Mouse (Mus musculus): ENCODE measurements around the gene Magi2.
A peak's percentile ranks its signal among the peaks of the same experiment; 100 is the strongest.

The Magi2 gene

DNA sequence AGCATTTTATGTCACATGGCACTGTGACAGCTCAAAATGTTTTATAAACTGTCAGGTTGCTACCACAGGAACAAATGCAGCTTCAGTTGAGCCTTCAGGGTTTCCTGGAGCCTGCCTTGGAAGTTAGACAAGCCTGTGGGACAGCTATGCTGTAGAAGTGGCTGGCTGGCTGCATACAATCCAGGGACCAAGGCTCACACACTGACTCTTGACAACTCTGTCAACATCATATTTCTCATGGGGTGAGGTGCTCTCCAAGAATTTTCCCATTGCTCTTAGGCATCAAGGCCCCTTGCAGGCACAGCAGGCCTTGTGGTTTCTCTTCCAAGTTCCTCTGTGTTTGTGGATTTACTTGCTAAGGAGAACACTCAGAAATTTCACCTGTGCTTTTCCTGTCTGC lies 1107.7 kb downstream of the Magi2 start:
- DNase-seq (ENCODE audit: low read depth in 1 of 2, low spot score in 2 of 2): no peak

DNA sequence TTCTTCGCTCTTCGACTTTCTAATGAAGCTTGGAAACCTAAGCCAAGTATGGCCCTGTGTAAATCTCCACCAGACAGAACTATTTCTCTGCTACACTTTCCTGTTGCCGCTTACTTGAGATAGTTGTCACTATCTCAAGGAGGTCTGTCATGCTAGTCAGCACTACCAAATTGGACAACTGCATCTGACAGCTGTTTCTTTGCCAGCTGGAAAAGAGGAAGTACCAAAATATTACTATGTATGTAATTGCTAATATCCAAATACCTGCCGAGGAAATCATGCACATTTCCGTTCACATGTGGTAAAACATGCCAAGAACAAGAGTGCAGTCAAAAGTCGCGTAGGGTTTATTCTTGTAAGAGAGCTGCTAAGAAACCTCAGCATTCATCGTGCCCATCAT lies 1126.1 kb downstream of the Magi2 start:
- DNase-seq (ENCODE audit: low read depth in 1 of 2, low spot score in 2 of 2): no peak

DNA sequence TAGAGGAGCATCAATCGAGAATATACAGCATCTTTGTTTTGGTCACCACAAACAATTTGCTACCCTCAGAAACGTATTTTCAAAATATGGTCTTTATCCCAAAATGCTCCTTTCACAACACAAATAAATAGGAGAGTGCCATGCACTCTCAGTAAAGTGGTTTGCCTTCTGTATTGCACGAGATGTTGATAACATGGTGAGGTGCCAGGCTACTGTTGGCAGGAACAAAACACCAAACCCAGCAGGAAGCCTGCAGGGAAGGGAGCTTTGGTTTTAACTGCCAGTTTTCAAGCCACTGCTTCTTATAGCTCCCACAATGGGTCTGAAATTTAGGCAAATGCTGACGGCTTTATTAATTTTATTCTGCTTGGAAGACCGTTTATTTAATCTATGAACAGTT lies 1131.6 kb downstream of the Magi2 start:
- no peak for DNase-seq (ENCODE audit: low read depth in 1 of 2, low spot score in 2 of 2)

DNA sequence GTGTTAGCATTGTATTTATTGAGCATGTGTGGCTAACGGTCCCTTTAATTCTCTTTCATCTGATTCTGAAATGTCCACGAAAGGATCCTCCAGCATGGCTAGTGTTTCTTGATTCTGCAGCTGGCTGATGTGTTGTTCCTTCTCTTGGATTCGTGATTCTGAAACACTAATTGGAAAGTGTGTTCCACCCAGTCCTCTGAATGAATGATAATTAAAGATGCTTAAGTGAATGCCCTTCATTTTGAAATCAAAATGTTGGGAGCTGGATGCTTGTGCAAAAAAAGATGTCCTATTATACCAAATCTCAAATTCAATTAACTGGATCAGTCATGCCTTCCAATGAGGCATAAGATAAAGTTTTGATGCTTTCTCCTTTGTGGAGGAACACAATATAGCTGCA lies 1132.2 kb downstream of the Magi2 start:
- no peak for DNase-seq (ENCODE audit: low read depth in 1 of 2, low spot score in 2 of 2)

DNA sequence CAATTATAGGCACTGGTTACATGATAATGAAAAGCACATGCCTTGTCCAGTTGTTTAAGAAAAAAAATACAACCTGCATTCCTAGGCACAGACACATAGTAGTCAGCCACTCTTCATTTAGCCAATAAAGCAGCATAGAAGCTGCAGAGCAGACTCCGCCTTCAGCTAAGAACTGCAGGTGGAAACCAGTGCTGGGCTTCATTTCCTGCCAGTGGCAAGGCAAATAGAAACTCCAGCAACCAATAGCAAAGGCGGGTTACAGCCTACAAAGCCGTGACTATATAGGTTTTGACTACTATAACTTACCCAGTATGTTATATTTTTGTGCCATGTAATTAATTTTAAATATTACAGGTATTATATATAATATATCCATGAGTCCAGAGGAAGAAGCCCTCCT lies 1135.3 kb downstream of the Magi2 start:
- no peak for DNase-seq (ENCODE audit: low read depth in 1 of 2, low spot score in 2 of 2)

DNA sequence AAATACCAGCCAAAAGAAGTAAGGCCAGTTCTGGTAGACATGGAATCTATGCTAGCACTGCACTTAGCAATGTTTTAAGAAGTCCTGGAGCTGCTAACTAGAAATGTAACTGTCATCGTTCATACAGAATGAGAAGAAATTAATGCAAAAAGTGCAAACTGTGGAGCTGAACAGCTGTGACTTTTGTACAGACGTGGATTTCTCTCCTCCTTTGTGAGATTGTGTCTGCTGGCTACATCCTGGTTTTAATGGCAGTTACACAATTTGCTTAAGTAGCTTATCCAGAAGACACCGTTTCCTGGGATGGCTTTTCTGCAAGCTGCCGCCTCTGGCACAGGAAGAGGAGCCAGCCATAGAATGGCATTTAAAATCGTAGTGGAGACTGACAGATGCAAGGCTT lies 1136.4 kb downstream of the Magi2 start:
- no peak for DNase-seq (ENCODE audit: low read depth in 1 of 2, low spot score in 2 of 2)

DNA sequence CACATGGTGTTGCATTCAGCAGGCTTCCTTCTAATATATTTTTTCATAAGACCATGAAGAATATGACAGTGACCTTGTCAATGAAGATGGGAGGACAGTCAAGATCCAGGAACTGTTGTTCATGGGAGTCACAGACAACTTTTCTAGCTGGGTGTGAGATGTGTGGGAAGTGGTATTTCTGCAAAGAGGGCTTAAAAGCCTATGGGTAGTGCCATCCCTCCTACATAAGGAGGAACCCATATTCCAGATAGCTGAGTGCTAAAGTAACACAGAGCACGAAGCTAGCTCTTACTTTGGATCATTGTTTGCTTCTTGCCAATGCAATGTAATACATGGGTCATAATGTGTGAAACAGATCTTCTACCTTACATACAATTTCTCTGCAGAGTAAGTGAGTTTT lies 1146.8 kb downstream of the Magi2 start:
- no peak for DNase-seq (ENCODE audit: low read depth in 1 of 2, low spot score in 2 of 2)

DNA sequence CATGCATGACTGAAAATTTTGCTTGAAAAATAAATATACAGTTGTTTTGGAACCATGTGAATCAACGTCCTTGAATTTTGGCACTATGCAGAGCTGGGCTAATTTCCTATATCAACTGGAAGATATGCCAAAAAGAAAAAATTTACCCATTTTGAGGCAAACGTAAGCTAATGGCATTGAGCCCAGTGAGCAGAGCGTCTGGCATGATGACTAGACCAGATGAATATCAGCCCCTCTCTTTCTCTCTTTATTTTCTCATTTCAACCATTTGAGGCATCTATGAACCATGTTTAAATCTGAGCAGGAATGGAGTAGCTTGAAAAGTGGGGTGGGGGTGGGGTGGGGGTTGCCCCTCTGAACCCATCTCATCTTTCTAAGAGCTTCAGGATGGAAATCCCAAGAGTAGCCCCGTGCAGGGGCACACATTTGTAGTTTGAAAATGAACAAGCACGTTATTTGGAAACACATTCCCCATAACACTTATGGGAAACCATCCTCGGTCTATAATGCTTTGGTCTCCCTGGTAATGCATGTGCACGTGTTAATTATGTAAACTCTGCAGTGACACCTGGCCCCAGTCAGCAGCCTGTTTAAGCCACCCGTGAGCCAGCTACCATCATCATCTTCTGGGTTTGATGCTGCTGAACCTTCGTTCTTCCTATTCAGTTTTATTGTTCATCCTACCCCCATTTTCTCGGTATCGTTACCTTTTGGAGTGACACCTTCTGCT lies 1151.4 kb downstream of the Magi2 start:
- DNase-seq (ENCODE audit: low read depth in 1 of 2, low spot score in 2 of 2): no peak

DNA sequence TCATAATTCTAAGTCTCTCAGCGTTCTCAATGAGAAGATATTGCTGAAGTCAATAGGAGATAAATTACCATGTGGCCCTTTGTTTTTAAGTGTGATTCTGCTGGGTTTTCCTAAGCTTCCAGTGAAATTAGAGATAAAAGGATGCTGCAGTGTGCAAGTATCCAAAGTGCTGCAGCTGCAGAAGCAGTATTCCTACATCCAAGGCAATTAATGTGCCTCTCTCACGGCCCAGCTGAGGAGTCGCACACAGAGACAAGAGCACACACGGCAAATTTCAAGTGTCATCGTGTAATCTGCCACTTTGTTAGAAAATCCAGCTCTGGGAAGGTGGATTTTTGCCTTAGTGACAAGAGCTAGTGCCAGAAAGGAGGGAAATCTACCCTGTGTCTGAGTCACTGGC lies 1177.7 kb downstream of the Magi2 start:
- no peak for DNase-seq (ENCODE audit: low read depth in 1 of 2, low spot score in 2 of 2)

DNA sequence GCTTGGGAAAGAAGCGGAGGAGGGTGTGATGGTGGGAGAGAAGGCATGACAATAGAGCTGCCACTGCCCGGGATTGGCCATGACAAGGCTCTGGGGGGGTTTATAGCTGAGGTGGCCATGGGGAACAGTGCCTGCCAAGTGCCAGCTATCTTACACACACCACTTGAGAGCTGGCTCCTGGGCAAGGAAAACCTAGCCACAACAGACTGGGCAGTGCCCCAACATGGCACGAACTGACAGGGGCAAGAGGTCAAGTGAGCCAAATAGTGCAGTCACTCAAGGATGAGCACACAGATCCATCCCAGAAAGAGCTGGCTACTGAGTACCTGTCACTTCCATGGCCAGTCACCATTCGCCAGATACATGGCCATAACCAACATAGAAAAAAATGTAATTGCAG lies 1179.8 kb downstream of the Magi2 start:
- DNase-seq (ENCODE audit: low read depth in 1 of 2, low spot score in 2 of 2): no peak

DNA sequence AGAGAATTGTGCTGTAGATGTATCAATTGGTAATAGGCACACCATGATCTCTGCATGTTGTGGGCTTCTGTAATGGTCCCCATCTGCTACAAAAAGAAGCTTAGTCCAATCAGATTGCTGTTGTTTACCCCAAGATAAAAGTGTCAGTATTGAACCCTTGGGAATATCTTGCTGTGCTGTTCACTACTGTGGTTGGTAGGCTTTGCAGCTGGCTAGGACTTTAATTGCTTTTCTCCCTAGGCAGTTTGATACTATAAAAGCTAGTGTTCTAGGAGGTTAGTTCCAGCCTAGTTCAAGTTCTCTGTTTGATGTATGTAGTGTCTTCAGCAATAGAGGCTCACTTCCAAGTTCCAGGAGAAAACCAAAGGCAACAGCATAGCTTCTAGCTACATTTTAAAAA lies 1188.5 kb downstream of the Magi2 start:
- no peak for DNase-seq (ENCODE audit: low read depth in 1 of 2, low spot score in 2 of 2)

DNA sequence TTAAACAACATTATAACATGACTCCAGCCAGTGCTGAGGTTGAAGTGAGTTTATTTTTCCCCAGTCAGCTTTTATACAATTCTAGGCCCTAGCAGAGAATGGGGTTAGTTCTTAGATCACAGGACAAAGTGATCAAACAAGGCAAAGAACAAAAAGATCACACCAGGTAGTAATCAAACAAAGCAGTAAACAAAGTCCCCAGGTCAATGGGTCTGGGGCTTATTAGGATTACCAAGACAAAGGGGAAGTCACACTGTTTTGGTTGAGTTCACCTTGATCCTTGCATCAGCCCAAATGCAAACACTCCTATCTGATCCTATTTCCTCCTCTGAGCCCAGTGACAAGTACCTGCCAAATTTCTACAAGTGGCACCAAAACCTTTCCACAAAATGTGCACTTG lies 1190.5 kb downstream of the Magi2 start:
- DNase-seq (ENCODE audit: low read depth in 1 of 2, low spot score in 2 of 2): no peak

DNA sequence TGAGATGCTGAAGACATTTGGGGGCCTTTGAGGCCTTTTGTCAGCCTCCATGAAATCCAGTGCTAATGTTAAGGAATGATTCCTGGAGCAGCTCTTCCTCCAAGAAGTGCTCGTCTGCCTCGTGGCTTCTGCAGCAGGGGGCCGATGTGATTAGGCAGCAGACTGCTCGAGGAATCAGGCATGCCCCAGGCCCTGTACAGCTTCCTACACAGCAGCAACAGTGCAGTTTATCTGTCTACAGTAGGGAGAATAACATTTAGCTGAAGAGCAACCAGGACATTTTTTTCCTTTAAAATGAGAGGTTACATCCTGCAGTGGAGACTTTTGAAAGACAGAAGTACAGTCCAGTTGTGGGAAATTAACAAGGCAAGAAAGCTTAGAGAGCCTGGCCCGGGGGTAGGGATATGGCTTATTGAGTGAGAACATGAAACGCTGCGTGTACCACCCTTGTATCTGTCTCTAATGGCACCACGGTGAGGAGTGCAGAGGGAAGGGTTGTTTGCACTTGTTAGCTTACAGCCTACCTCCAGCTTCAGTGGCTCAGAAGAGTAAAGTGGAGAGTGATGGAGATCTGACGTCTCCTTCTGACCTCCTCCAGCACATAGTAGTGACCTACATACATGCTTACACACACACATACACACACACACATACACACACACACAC lies 1205.4 kb downstream of the Magi2 start:
- DNase-seq (ENCODE audit: low read depth in 1 of 2, low spot score in 2 of 2): no peak

DNA sequence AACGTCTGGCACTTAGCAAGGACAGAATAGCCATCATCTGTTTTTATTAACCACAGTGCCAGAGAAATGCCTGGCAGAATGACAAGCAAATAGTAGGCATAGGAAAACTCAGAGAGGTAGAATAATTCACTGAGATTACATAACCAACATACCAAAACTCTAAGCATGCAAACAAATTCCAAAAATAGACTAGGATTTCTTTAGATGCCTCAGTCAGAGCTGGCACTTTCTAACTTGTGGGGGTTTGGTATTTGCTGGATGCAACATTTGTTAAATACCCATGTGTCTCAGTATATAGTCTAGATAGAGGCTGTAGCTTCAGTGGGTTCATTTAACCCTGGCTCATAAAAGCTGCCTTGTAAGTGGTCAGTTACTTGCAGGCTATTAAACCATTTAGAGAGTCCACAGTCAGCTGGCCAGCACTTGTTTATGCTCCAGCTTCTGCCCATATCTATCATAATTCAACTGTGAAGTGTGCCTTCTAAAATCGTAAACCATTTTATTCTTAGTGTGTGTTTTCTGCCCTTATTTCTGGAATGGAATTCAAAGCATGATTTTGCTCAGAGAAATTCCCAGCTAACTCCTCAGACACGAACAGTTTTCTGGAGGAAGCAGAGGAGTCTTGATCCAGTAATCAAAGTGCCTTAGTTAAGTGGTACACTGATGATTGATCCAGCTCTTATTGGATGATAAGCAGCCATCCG lies 1219.8 kb downstream of the Magi2 start:
- no peak for DNase-seq (ENCODE audit: low read depth in 1 of 2, low spot score in 2 of 2)

DNA sequence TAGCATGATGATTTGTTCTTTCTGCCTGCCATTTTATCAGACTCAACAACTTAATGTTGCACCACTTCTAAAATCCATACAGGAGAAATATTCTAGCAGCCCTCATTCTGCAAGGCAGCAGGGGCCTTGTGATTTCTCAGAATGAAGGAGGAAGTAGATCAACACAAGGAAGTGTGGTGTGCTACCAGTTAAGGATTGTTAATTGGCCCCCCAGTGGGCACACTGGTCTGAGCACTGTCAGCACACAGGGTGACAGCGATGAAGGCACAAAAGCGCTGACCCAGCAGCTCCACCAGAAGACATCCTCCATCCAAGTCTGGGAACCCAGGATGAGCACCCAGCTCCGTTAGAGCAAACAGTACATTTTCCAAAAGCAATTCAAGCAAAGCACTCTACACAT lies 1229.3 kb downstream of the Magi2 start:
- DNase-seq (ENCODE audit: low read depth in 1 of 2, low spot score in 2 of 2): no peak

DNA sequence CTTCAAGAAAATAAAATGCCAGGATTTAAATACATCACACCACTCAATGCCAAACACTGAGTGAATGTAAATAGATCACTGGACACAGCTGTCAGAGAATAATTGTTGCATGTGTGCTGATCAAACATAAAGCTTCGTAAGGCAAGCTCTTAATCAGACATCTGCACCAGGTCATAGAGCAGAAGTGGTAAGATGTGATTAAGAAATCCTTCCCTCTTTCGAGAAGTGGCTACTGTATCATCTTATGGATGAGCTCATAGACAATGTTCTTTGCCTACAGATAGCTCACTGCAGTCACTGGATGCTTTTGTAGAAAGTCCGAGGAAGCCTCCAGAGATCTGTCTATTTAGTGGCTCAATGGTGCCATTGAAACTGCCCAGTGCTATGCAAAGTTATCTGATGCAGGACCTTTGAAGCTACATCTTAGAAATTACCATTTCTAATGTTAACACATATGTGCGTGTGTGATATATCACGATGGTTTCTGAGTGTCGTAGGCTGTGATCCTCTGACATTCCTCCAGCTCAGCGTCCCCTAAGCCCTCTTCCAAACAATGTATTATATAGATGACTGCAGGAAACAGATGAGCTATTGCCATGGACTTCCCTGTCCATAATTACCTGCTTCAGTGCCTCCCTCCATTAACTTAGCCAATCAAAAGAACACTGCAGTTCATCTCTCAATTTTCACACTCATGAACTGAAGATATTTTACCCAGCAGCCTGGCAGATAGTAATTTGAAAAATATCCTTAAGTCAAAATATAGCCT lies 1231.1 kb downstream of the Magi2 start:
- DNase-seq (ENCODE audit: low read depth in 1 of 2, low spot score in 2 of 2): no peak

DNA sequence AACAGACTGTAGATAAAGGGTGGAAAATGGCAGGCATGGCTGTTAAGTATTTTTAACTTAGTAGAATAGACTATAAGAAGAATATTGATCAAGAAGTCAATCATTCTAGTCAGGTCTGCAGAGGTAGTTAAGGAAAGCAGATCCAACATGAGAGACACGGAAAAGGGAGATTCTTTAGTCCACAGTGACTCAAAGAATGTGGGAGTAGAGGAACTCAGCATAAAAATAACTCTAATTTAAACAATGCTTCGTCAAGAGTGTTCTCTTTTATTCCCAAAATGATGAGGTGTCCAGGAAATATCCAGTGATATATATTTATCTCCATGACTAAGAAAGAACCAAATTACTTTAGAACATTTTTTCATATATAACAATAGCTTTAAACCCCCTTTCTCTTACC lies 1234.9 kb downstream of the Magi2 start:
- DNase-seq (ENCODE audit: low read depth in 1 of 2, low spot score in 2 of 2): no peak

DNA sequence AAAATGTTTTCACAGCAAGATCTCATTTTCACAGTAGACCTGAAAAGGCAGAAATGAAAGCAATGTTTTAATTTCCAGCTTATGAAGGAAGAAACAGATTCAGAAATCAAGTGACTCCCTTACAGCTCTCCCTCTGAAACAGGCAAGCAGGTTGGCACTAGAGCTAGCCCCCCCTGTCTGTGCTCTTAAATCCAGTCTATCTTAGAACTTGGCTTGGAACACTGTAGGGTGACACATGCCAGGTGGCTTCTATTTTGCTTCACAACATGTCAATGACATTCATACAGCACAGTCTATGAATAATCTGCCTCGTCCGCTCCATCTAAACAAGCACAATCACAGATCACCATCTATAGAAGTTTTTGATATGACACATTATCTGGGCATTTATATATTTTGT lies 1235.5 kb downstream of the Magi2 start:
- no peak for DNase-seq (ENCODE audit: low read depth in 1 of 2, low spot score in 2 of 2)

DNA sequence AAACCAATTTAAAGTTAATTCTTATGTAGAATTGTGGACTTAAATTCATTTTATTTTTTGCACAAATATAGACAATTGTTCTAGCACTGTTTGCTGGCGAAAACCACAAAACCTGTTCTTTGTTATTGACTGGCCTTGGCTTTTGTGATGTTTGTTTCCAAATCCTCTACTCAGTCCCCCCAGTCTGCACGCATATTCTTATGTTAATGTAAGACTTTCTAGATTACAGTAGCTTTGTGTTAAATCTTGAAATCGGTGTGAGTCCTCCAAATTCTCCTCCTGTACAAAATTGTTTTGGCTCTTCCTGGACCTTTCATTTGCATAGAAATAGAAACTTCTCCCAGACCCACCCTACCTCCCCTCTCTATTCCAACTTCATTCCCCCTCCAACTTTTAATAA lies 1242.9 kb downstream of the Magi2 start:
- no peak for DNase-seq (ENCODE audit: low read depth in 1 of 2, low spot score in 2 of 2)

DNA sequence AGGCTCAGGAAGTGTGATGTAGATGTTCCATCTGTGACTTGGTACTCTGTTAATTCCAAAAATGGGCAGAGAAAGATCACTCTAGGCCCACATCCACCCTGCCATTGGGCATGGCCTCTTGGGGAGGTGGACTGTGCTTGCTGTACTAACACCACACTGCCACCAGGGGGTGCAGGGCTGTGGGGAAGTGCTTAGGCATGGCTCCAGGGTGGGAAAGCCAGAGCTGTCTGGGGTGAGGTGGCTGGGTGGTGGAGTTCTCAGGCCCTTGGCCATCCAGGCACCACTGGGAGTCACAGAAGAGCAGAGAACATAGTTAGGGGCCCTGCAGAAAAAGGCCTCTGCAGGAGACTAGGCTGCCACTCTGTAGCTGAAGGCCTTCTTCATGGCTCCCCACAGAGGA lies 1243.6 kb downstream of the Magi2 start:
- DNase-seq (ENCODE audit: low read depth in 1 of 2, low spot score in 2 of 2): peak in 1 of 2 experiments; percentile 12

DNA sequence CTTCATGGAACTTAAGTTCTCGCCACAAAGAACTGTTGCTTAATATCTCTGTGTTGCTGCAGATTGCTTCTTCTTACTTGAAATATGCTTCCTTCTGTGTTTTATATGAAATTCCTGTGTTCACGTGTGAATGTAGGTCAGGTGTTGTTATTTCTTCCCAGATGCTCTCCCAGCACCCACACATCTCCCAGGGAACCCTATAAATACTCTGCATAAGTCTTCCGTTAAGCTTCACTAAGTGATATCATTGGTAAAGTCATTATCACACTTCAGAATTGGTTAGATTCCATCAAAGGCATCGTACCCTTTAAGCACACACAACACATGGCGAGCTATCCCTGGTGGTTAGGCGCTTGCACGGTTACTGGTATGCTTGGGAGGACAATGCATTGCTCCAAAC lies 1257.7 kb downstream of the Magi2 start:
- DNase-seq (ENCODE audit: low read depth in 1 of 2, low spot score in 2 of 2): no peak

DNA sequence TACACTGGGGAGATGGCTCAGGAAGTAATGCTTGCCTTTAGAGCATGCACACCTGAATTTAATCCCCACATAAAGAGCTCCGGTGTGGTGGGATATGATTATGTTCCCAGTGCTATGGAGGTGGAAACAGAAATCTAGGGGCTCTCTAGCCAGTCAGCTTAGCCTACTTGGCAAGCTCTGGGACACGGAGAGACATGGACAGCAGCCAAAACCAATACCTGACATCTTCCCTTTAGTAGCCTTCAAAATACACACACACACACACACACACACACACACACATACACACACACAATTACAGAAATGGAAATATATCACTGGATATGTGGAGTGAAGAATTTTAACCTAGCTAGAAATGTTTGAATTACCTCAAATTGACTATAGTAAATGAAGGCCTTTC lies 1265.1 kb downstream of the Magi2 start:
- no peak for DNase-seq (ENCODE audit: low read depth in 1 of 2, low spot score in 2 of 2)
